Mouse (Mus musculus): ENCODE results near the gene Atxn1.

Atxn1 gene

GRCm38 (mm10) chr13:45535731-45536453 is 428.9 kb downstream of the Atxn1 start:
- ATAC-seq (ENCODE audit: low TSS enrichment), result no peak

- peak; percentile 86 for ATAC-seq (ENCODE audit: low TSS enrichment)
These were observed 434.1 kb downstream of the Atxn1 start for GRCm38 (mm10) chr13:45530754-45531153.

- no peak for ATAC-seq (ENCODE audit: low TSS enrichment)
These were observed 436.0 kb downstream of the Atxn1 start for GRCm38 (mm10) chr13:45528787-45529186.

- ATAC-seq (ENCODE audit: low TSS enrichment), result no peak
These were observed 437.4 kb downstream of the Atxn1 start for GRCm38 (mm10) chr13:45527232-45527964.

- ATAC-seq (ENCODE audit: low TSS enrichment), result no peak
These were observed 438.6 kb downstream of the Atxn1 start for GRCm38 (mm10) chr13:45526230-45526629.

- ATAC-seq (ENCODE audit: low TSS enrichment), result no peak
These were observed 439.9 kb downstream of the Atxn1 start for GRCm38 (mm10) chr13:45524791-45525435.

- no peak for ATAC-seq (ENCODE audit: low TSS enrichment)
These were observed 440.5 kb downstream of the Atxn1 start for GRCm38 (mm10) chr13:45524305-45524704.

- ATAC-seq (ENCODE audit: low TSS enrichment), result no peak
These were observed 448.1 kb downstream of the Atxn1 start for GRCm38 (mm10) chr13:45516501-45517393.

GRCm38 (mm10) chr13:45514832-45515422 is 449.9 kb downstream of the Atxn1 start:
- ATAC-seq (ENCODE audit: low TSS enrichment), result no peak

GRCm38 (mm10) chr13:45514115-45514514 is 450.7 kb downstream of the Atxn1 start:
- no peak for ATAC-seq (ENCODE audit: low TSS enrichment)

GRCm38 (mm10) chr13:45513009-45513984 is 451.5 kb downstream of the Atxn1 start:
- no peak for ATAC-seq (ENCODE audit: low TSS enrichment)

GRCm38 (mm10) chr13:45512531-45512930 is 452.3 kb downstream of the Atxn1 start:
- no peak for ATAC-seq (ENCODE audit: low TSS enrichment)

- ATAC-seq (ENCODE audit: low TSS enrichment), result no peak
These were observed 452.9 kb downstream of the Atxn1 start for GRCm38 (mm10) chr13:45511706-45512435.

- no peak for ATAC-seq (ENCODE audit: low TSS enrichment)
These were observed 455.4 kb downstream of the Atxn1 start for GRCm38 (mm10) chr13:45509366-45509765.

- peak; percentile 79 for ATAC-seq (ENCODE audit: low TSS enrichment)
These were observed 456.3 kb downstream of the Atxn1 start for GRCm38 (mm10) chr13:45508495-45508894.

- peak; percentile 88 for ATAC-seq (ENCODE audit: low TSS enrichment)
These were observed 457.3 kb downstream of the Atxn1 start, which contains the start of gene Gmpr for GRCm38 (mm10) chr13:45507274-45508229. Gene Gmpr, plus strand, starts transcription at chr13:45507444.

GRCm38 (mm10) chr13:45505546-45505945 is 459.3 kb downstream of the Atxn1 start:
- ATAC-seq (ENCODE audit: low TSS enrichment), result no peak

- ATAC-seq (ENCODE audit: low TSS enrichment), result no peak
These were observed 462.0 kb downstream of the Atxn1 start for GRCm38 (mm10) chr13:45502791-45503190.
